Mouse (Mus musculus) stomach, embryonic 14.5 days (tissue): Measurements from ENCODE around the gene Rhno1. TPM values are rescaled to one million over a fixed set of nuclear protein-coding genes. Genes with fewer than 3 reads are reported as not detected.
A peak's percentile ranks its signal among the peaks of the same experiment; 100 is the strongest.

Experiments used
- ATAC-seq: fragments of 200-750 bp; cut with Nextera tagmentation; 2 replicates; pipeline ENCODE4 v1.8.0; 2017; ENCODE audit warnings: low read depth, moderate TSS enrichment; ENCODE audit not compliant: insufficient number of reproducible peaks, insufficient read depth, low FRiP score
- H3K27ac ChIP-seq: fragments of 300-500 bp; sonication (generic); 2 replicates; pipeline ENCODE4 v1.5.1; 2014; ENCODE audit warnings: mild to moderate bottlenecking, low read length, moderate library complexity, mixed read lengths
- H3K27me3 ChIP-seq: fragments of 300-500 bp; sonication (generic); 2 replicates; pipeline ENCODE4 v1.6.1; 2014; ENCODE audit warnings: low read length, control low read depth, mixed read lengths; ENCODE audit not compliant: control insufficient read depth, insufficient read depth
- H3K36me3 ChIP-seq: fragments of 300-500 bp; sonication (generic); 2 replicates; pipeline ENCODE4 v1.6.1; 2014; ENCODE audit warnings: mild to moderate bottlenecking, control low read depth, low read length, moderate library complexity, mixed read lengths; ENCODE audit not compliant: control insufficient read depth, insufficient read depth
- H3K4me1 ChIP-seq: fragments of 300-500 bp; sonication (generic); 2 replicates; pipeline ENCODE4 v1.6.1; 2014; ENCODE audit warnings: low read length, control low read depth, mixed read lengths; ENCODE audit not compliant: control insufficient read depth, insufficient read depth
- H3K4me2 ChIP-seq: fragments of 300-500 bp; sonication (generic); replicated peaks from 2 replicates; pipeline ENCODE4 v1.6.1; 2014; ENCODE audit warnings: low read depth, low read length, control low read depth
- H3K4me3 ChIP-seq: fragments of 300-500 bp; sonication (generic); 2 replicates; pipeline ENCODE4 v1.5.1; 2014; ENCODE audit warnings: low read depth, low read length, control low read depth
- H3K9ac ChIP-seq: fragments of 300-500 bp; sonication (generic); replicated peaks from 2 replicates; pipeline ENCODE4 v1.6.1; 2014; ENCODE audit warnings: low read depth, mild to moderate bottlenecking, control low read depth, low read length, moderate library complexity, mixed read lengths
- H3K9me3 ChIP-seq: fragments of 300-500 bp; sonication (generic); 2 replicates; pipeline ENCODE4 v1.6.1; 2016; ENCODE audit warnings: low read depth, low read length, control low read depth; ENCODE audit not compliant: control insufficient read depth
- WGBS: fragments of 180-500 bp; shearing (Covaris S2); extraction: QIAGEN DNeasy Blood & Tissue Kit; methylation state at CpG from one replicate; pipeline ENCODE4 v1.1.7; 2014; 5-methylcytosine and 5-hydroxymethylcytosine counted together
- polyA plus RNA-seq: library from polyadenylated mRNA; unstranded; fragments of >200 nt; fragmentation: Nextera tagmentation; extraction: Ambion mirVana; gene quantifications from 2 replicates; pipeline ENCODE4 v1.2.1, GENCODE M21; 2014

The Rhno1 gene
- polyA plus RNA-seq, 1 experiment from 2014 or later = 126 TPM

DNA sequence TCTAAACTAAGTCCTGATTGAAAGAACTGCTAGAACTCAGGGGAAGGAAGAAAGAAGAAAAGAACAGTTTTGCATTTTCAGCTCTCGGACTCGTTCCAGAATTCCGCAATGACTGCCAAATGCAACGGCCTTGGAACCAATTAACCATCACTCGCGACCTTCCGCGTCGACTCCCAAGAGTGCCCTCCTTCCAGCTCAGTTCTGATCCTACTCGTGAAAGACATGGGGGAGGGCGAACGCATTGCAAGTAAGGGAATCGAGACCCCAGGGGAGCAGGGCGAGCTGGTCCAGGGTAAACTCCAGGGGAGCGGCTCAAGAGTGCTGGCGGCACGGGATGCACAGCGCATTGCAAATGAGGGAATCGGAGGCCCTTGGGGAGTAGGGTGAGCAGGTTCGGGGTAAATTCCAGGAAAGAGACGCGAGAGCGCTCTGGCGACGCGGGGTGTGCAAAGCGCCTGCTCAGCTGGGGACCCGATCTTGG is 7.5 kb downstream of the Rhno1 start:
- no peaks in the 10 kb centered on the region for H3K27me3 ChIP-seq
- H3K4me1 ChIP-seq = peaks cover 9% of the 10 kb centered on the region; the same call in 1 of the 2 replicates
- peak overlapping the region; percentile 80 for H3K4me2 ChIP-seq
- H3K9ac ChIP-seq = peak overlapping the region; percentile 61
- peak overlapping the region; percentile 80 for H3K4me3 ChIP-seq
- H3K27ac ChIP-seq = peak overlapping the region; percentile 72
- under 1% methylated on average over 28 of the region's 28 CpGs for WGBS
- peaks cover 15% of the 10 kb centered on the region for H3K36me3 ChIP-seq
- H3K9me3 ChIP-seq = no peaks in the 10 kb centered on the region
- peak; percentile 76 for ATAC-seq

DNA sequence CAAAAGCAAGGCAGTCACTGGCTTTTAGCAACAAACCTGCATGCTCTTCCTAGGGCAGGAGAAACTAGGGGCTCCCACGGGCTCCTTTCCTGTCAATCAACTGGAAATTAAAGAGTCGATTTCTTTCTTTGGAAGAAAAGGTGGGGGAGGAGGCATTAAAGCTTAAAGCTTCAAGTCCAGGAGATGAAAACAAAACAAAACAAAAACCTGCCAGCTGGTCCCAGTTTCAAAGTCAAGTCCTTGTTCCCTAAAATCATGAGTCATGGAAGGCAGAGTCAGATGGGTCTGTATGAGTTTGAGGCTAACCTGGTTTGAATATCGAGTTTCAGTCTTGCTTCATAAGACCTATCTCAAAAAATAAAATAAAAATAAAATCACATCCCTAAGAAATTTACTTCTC is 8.6 kb downstream of the Rhno1 start:
- Histone ChIP-seq H3K4me2 (0 out of 2 replicates have a peak overlapping the region, but pooled peaks have one; percentile 80), H3K4me1 (peaks cover 9% of the 10 kb centered on the region; the same call in 1 of the 2 replicates), H3K9me3 (no peaks in the 10 kb centered on the region), H3K27ac (no peak overlapping the region), H3K27me3 (no peaks in the 10 kb centered on the region), H3K4me3 (no peak overlapping the region), H3K36me3 (peaks cover 15% of the 10 kb centered on the region), H3K9ac (no peak overlapping the region)
- 61% methylated on average over 3 of the region's 3 CpGs for whole genome bisulfite sequencing
- ATAC-seq = no peak

DNA sequence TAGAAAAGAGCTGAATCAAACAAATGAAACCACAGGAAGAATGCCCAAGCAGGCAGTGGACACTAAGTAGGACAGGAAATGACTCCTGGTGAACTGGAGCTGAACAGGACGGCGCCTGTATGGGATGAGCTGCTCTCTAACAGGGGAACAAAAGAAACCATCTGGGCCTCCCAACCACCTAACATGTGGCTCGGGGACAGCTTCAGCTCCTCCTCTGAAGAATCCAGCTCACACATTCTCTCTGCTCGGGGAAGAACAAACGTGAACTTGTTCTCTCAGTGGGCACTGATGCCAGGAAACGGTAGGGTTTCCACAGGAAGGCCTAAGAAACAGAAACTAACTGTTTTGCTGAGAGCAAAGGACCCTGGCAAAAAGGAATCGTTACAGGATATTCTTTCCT is 13.0 kb downstream of the Rhno1 start:
- no peak overlapping the region for H3K4me2 ChIP-seq
- peaks cover 4% of the 10 kb centered on the region; the same call in 1 of the 2 replicates for H3K4me1 ChIP-seq
- 58% methylated on average over 7 of the region's 7 CpGs for WGBS
- H3K27me3 ChIP-seq = no peaks in the 10 kb centered on the region
- no peak for ATAC-seq
- no peaks in the 10 kb centered on the region; the same call in 1 of the 2 replicates for H3K36me3 ChIP-seq
- H3K9ac ChIP-seq = no peak overlapping the region
- no peak overlapping the region for H3K27ac ChIP-seq
- no peaks in the 10 kb centered on the region for H3K9me3 ChIP-seq
- no peak overlapping the region for H3K4me3 ChIP-seq

DNA sequence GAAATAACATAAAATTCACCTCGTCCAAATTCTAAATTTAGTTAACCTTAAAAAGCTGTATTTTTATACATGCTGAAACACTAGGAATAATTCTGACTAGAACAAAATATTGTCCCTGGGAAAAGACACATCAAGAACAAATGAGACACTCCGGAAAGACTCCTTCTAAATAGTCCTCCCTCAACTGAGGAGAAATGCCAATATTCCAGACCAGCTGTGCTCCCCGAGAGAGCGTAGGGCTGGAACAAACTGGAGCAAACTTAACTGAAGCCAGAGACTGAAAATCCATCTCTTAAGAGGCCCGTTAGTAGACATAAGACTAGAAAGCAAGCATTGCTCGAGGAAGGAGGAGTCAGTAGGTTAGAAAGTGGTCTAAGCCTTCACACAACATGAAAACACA is 15.9 kb downstream of the Rhno1 start:
- Histone ChIP-seq H3K9me3 (no peaks in the 10 kb centered on the region), H3K4me1 (no peaks in the 10 kb centered on the region), H3K4me2 (no peak overlapping the region), H3K27ac (no peak overlapping the region), H3K36me3 (no peaks in the 10 kb centered on the region; the same call in 1 of the 2 replicates), H3K9ac (no peak overlapping the region), H3K27me3 (no peaks in the 10 kb centered on the region), H3K4me3 (no peak overlapping the region)
- WGBS = 82% methylated on average over 6 of the region's 6 CpGs
- no peak for ATAC-seq

DNA sequence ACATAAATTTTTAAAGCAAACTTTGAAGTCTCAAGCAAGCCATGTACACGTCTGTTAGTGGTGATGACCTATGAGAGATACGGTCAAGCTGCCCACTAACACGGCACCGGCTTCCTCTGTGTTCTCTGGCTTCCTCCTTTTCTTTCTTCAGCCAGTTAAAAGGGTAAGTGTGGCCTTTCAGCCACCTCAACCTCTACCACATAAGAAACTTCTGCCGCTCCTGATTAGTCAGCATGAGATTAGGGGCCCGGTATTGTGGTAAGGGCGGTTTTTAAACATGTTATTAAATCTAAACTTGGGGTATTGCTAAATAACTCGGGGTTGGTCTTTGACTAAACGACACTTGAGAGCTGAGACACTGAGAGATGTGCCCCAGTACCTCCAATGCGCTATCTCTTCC is 17.1 kb downstream of the Rhno1 start:
- H3K27ac ChIP-seq = no peak overlapping the region

DNA sequence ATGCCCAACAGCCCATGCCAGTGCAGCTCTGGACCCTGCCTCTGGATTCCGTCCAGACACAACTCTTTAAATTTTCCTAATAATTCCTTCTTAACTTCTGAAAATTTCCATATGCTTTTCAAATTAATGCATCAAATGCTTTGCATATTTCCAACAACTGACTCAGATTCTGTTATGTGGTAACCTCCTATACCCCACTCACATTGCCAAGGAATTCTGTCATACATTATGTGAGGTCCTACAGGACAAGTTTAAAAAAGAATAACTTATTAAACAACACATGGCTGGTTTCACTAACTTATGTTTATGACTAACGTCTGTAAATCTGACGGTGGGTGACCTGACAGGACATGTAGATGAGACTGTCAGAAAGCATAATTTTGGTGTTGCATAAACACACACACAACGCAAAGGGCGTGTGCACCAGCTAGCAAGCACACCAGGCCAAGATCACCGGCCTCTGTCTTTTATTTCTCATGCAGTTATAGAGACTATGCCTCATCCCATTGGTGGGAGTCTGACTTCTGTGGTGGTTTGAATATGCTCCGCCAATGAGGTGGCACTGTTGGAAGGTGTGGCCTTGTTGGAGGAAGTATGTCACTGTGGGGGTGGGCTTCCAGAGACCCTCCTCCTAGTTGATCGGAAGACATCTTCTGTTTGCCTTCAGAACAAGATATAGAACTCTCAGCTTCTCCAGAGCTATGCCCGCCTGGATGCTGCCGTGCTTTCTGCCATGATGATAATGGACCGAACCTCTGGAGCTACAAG is 20.6 kb downstream of the Rhno1 start:
- Histone ChIP-seq H3K9me3 (no peaks in the 10 kb centered on the region), H3K4me2 (no peak overlapping the region), H3K36me3 (no peaks in the 10 kb centered on the region), H3K27me3 (no peaks in the 10 kb centered on the region), H3K4me1 (peaks cover 14% of the 10 kb centered on the region), H3K4me3 (no peak overlapping the region), H3K27ac (no peak overlapping the region), H3K9ac (no peak overlapping the region)
- ATAC-seq = no peak
- 86% methylated on average over 11 of the region's 11 CpGs for WGBS

More for the DNA sequence above, 17.1 kb downstream of the Rhno1 start:
- H3K4me2 ChIP-seq = no peak overlapping the region
- no peak for ATAC-seq
- no peaks in the 10 kb centered on the region; the same call in 1 of the 2 replicates for H3K36me3 ChIP-seq
- no peaks in the 10 kb centered on the region for H3K27me3 ChIP-seq
- no peaks in the 10 kb centered on the region for H3K9me3 ChIP-seq
- 83% methylated on average over 10 of the region's 10 CpGs for WGBS
- no peaks in the 10 kb centered on the region for H3K4me1 ChIP-seq
- H3K9ac ChIP-seq = no peak overlapping the region
- H3K4me3 ChIP-seq = no peak overlapping the region

DNA sequence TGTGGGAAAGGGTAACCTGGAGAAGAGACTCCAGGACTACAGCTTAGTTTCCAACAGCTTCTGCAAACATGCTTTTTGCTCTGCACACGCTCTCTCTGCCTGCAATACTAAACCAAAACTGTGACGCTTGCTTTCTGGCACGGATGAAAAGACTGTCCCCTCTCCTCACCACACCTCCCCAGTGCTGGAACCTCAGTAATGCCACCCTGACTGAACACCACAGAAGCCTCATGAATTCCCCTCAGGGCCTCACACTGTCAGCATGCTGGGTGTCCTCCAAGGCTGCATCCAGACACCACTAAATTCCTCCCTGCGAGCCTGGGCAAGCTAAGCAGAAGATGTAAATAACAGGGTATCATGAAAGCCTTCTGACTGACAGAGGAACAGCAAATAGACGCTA is 23.8 kb downstream of the Rhno1 start:
- Histone ChIP-seq H3K9ac (no peak overlapping the region), H3K4me2 (no peak overlapping the region), H3K27ac (0 out of 2 replicates have a peak overlapping the region, but pooled peaks have one; percentile 21), H3K27me3 (no peaks in the 10 kb centered on the region), H3K36me3 (no peaks in the 10 kb centered on the region; the same call in 1 of the 2 replicates), H3K4me1 (peaks cover 16% of the 10 kb centered on the region), H3K9me3 (no peaks in the 10 kb centered on the region), H3K4me3 (no peak overlapping the region)
- WGBS = 31% methylated on average over 5 of the region's 5 CpGs
- ATAC-seq = no peak

DNA sequence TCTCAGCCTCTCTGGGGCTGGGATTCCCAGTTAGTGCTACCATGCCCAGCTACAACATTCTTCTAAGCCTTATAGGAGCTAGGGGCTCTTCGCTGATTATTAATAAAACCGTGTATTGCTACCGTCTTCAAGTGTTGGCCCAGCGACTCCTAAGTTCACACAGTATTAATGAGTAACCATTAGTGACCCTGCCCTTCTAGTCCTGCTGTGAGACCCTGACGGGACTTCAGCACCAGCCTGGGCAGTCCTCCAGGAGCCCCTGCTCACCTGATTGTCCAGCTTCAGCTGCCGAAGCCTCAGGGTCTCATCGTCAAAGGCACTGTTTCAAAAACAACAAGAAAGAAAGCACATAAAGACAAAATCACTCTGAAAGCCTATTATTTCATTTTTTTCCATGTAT is 25.2 kb downstream of the Rhno1 start:
- H3K36me3 ChIP-seq = no peaks in the 10 kb centered on the region; the same call in none of the 2 replicates
- no peaks in the 10 kb centered on the region for H3K9me3 ChIP-seq
- H3K9ac ChIP-seq = no peak overlapping the region
- H3K4me2 ChIP-seq = no peak overlapping the region
- WGBS = 66% methylated on average over 7 of the region's 7 CpGs
- H3K4me1 ChIP-seq = peaks cover 16% of the 10 kb centered on the region
- H3K4me3 ChIP-seq = no peak overlapping the region
- H3K27me3 ChIP-seq = no peaks in the 10 kb centered on the region
- no peak overlapping the region for H3K27ac ChIP-seq
- ATAC-seq = no peak
